Mouse (Mus musculus): ENCODE results near the gene Gramd4. TPM values are rescaled to one million over a fixed set of nuclear protein-coding genes. Genes with fewer than 3 reads are reported as not detected.

The Gramd4 gene
- polyA plus RNA-seq, 1 experiment from 2014 or later = 1.2 TPM

- no peaks in the 10 kb centered on the region for H3K79me2 ChIP-seq (ENCODE audit: inconsistent target)
- no peak overlapping the region for H3K27ac ChIP-seq
- WGBS (ENCODE audit: missing documents) = 31% methylated on average over 11 of the region's 11 CpGs
- no peaks in the 10 kb centered on the region for H3K36me3 ChIP-seq (ENCODE audit: inconsistent target)
- H3K4me3 ChIP-seq (ENCODE audit: inconsistent target) = no peak overlapping the region
Observed at GRCm38 (mm10) chr15:86070368-86070767, 12.9 kb downstream of the Gramd4 start.

GRCm38 (mm10) chr15:86071166-86071565, 13.7 kb downstream of the Gramd4 start:
- H3K27ac ChIP-seq = no peak overlapping the region
- WGBS (ENCODE audit: missing documents) = 71% methylated on average over 1 of the region's 1 CpGs
- H3K4me3 ChIP-seq (ENCODE audit: inconsistent target) = no peak overlapping the region

GRCm38 (mm10) chr15:86074171-86074937, 16.9 kb downstream of the Gramd4 start:
- Histone ChIP-seq H3K36me3 (ENCODE audit: inconsistent target) (no peaks in the 10 kb centered on the region), H3K27ac (no peak overlapping the region), H3K4me3 (ENCODE audit: inconsistent target) (no peak overlapping the region), H3K79me2 (ENCODE audit: inconsistent target) (no peaks in the 10 kb centered on the region)
- whole genome bisulfite sequencing (ENCODE audit: missing documents) = 92% methylated on average over 15 of the region's 16 CpGs

More at GRCm38 (mm10) chr15:86071166-86071565, 13.7 kb downstream of the Gramd4 start:
- Histone ChIP-seq H3K79me2 (ENCODE audit: inconsistent target) (no peaks in the 10 kb centered on the region), H3K36me3 (ENCODE audit: inconsistent target) (no peaks in the 10 kb centered on the region)

- 93% methylated on average over 20 of the region's 20 CpGs for WGBS (ENCODE audit: missing documents)
- Histone ChIP-seq H3K36me3 (ENCODE audit: inconsistent target) (no peaks in the 10 kb centered on the region), H3K4me3 (ENCODE audit: inconsistent target) (no peak overlapping the region), H3K27ac (no peak overlapping the region), H3K79me2 (ENCODE audit: inconsistent target) (no peaks in the 10 kb centered on the region)
Observed at GRCm38 (mm10) chr15:86075305-86076047, 18.0 kb downstream of the Gramd4 start.

- Histone ChIP-seq H3K79me2 (ENCODE audit: inconsistent target) (no peaks in the 10 kb centered on the region), H3K36me3 (ENCODE audit: inconsistent target) (no peaks in the 10 kb centered on the region), H3K4me3 (ENCODE audit: inconsistent target) (no peak overlapping the region), H3K27ac (no peak overlapping the region)
- 89% methylated on average over 2 of the region's 2 CpGs for WGBS (ENCODE audit: missing documents)
Observed at GRCm38 (mm10) chr15:86076048-86076315, 18.5 kb downstream of the Gramd4 start.

- Histone ChIP-seq H3K27ac (no peak overlapping the region), H3K4me3 (ENCODE audit: inconsistent target) (no peak overlapping the region), H3K36me3 (ENCODE audit: inconsistent target) (no peaks in the 10 kb centered on the region), H3K79me2 (ENCODE audit: inconsistent target) (no peaks in the 10 kb centered on the region)
- WGBS (ENCODE audit: missing documents) = 85% methylated on average over 8 of the region's 8 CpGs
Observed at GRCm38 (mm10) chr15:86076378-86076777, 18.9 kb downstream of the Gramd4 start.

- no peaks in the 10 kb centered on the region for H3K79me2 ChIP-seq (ENCODE audit: inconsistent target)
- H3K36me3 ChIP-seq (ENCODE audit: inconsistent target) = no peaks in the 10 kb centered on the region
- no peak overlapping the region for H3K27ac ChIP-seq
- WGBS (ENCODE audit: missing documents) = 84% methylated on average over 5 of the region's 5 CpGs
- H3K4me3 ChIP-seq (ENCODE audit: inconsistent target) = no peak overlapping the region
Observed at GRCm38 (mm10) chr15:86077934-86078333, 20.4 kb downstream of the Gramd4 start.

- WGBS (ENCODE audit: missing documents) = 83% methylated on average over 15 of the region's 18 CpGs
- H3K27ac ChIP-seq = no peak overlapping the region
- H3K79me2 ChIP-seq (ENCODE audit: inconsistent target) = no peaks in the 10 kb centered on the region
- no peaks in the 10 kb centered on the region for H3K36me3 ChIP-seq (ENCODE audit: inconsistent target)
- H3K4me3 ChIP-seq (ENCODE audit: inconsistent target) = no peak overlapping the region
Observed at GRCm38 (mm10) chr15:86078481-86079216, 21.2 kb downstream of the Gramd4 start.

- H3K79me2 ChIP-seq (ENCODE audit: inconsistent target) = no peaks in the 10 kb centered on the region
- 75% methylated on average over 5 of the region's 5 CpGs for WGBS (ENCODE audit: missing documents)
- no peak overlapping the region for H3K27ac ChIP-seq
- no peak overlapping the region for H3K4me3 ChIP-seq (ENCODE audit: inconsistent target)
- H3K36me3 ChIP-seq (ENCODE audit: inconsistent target) = no peaks in the 10 kb centered on the region
Observed at GRCm38 (mm10) chr15:86079467-86079866, 22.0 kb downstream of the Gramd4 start.

GRCm38 (mm10) chr15:86079876-86080275, 22.4 kb downstream of the Gramd4 start:
- WGBS (ENCODE audit: missing documents) = 77% methylated on average over 4 of the region's 4 CpGs
- H3K27ac ChIP-seq = no peak overlapping the region
- H3K36me3 ChIP-seq (ENCODE audit: inconsistent target) = no peaks in the 10 kb centered on the region
- no peak overlapping the region for H3K4me3 ChIP-seq (ENCODE audit: inconsistent target)
- H3K79me2 ChIP-seq (ENCODE audit: inconsistent target) = no peaks in the 10 kb centered on the region

GRCm38 (mm10) chr15:86080408-86080807, 22.9 kb downstream of the Gramd4 start:
- 91% methylated on average over 1 of the region's 1 CpGs for WGBS (ENCODE audit: missing documents)
- H3K36me3 ChIP-seq (ENCODE audit: inconsistent target) = no peaks in the 10 kb centered on the region
- H3K27ac ChIP-seq = no peak overlapping the region
- no peak overlapping the region for H3K4me3 ChIP-seq (ENCODE audit: inconsistent target)
- H3K79me2 ChIP-seq (ENCODE audit: inconsistent target) = no peaks in the 10 kb centered on the region

- Histone ChIP-seq H3K4me3 (ENCODE audit: inconsistent target) (no peak overlapping the region), H3K27ac (no peak overlapping the region), H3K79me2 (ENCODE audit: inconsistent target) (no peaks in the 10 kb centered on the region), H3K36me3 (ENCODE audit: inconsistent target) (no peaks in the 10 kb centered on the region)
- WGBS (ENCODE audit: missing documents) = 100% methylated on average over 7 of the region's 12 CpGs
Observed at GRCm38 (mm10) chr15:86081654-86082053, 24.2 kb downstream of the Gramd4 start.

GRCm38 (mm10) chr15:86082551-86082961, 25.1 kb downstream of the Gramd4 start:
- Histone ChIP-seq H3K4me3 (ENCODE audit: inconsistent target) (no peak overlapping the region), H3K27ac (no peak overlapping the region), H3K79me2 (ENCODE audit: inconsistent target) (no peaks in the 10 kb centered on the region), H3K36me3 (ENCODE audit: inconsistent target) (no peaks in the 10 kb centered on the region)
- 93% methylated on average over 11 of the region's 11 CpGs for WGBS (ENCODE audit: missing documents)

- H3K36me3 ChIP-seq (ENCODE audit: inconsistent target) = no peaks in the 10 kb centered on the region
- H3K27ac ChIP-seq = no peak overlapping the region
- no peak overlapping the region for H3K4me3 ChIP-seq (ENCODE audit: inconsistent target)
- WGBS (ENCODE audit: missing documents) = 11% methylated on average over 6 of the region's 6 CpGs
- H3K79me2 ChIP-seq (ENCODE audit: inconsistent target) = no peaks in the 10 kb centered on the region
Observed at GRCm38 (mm10) chr15:86083261-86083741, 25.8 kb downstream of the Gramd4 start.
